ENCODE assay signal across 9 mouse cellular contexts in the genomic region with DNA sequence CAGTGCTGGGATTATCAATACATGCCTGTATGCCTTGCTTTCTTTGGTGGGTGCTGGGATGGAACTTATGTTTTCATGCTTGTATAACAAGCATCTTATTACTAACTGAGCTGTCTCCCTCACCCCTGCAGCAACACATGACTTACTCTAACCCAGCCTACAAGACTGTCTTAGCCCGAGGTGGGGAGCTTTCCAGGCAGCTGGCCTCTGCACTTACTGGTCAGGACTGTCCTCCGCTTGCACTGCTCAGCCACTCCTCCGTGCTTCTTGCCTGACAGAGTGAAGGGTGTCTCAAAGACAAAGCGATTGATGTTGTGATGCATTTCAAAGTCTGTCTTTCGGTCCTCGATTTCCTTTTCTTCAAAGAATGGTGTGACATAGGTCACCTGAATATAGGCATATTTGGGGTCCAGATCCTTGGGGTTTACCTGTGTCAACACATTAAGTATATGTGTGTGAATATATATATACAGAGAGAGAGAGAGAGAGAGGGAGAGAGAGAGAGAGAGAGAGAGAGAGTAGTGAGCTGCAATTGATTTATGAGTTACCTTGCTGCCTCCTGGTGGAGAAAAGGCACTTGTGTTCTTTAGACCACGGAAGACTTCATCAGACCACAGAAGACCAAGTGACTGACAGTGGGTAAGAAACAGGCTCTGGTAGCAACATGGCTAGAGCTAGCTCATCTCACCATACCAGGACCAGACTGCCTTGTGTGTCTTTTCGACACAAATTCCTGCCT. TPM values are rescaled to one million over a fixed set of nuclear protein-coding genes. Genes with fewer than 3 reads are reported as not detected.
DNase-seq lines count a peak whose midpoint lies in the region; ATAC-seq and TF ChIP-seq lines count a peak whose summit lies in the region.
"Had no signal": no experiment of that assay in that cellular context is flagged by ENCODE, and none has a peak within 500 bp of the region (broad histone marks: within the 10 kb centered on the region; RNA-seq: fewer than 3 reads in every experiment).

No protein-coding gene starts in this region.

- H3K4me1 ChIP-seq in hindbrain, postnatal 0 days (ENCODE audit: insufficient read depth, low read length): no peaks in the 10 kb centered on the region

- peak; percentile 61; the same call in 1 of the 2 replicates for ATAC-seq in hindbrain, postnatal 0 days

- H3K9ac ChIP-seq in hindbrain, postnatal 0 days (replicated peaks; ENCODE audit: low read length): no peak overlapping the region

- no peaks in the 10 kb centered on the region for H3K9me3 ChIP-seq in hindbrain, postnatal 0 days (ENCODE audit: low read length)

- no peaks in the 10 kb centered on the region for H3K36me3 ChIP-seq in hindbrain, postnatal 0 days (ENCODE audit: insufficient read depth, low read length)

- H3K27me3 ChIP-seq in hindbrain, postnatal 0 days (ENCODE audit: insufficient read depth, low read length): no peaks in the 10 kb centered on the region

- no peak overlapping the region for H3K4me2 ChIP-seq in hindbrain, postnatal 0 days (ENCODE audit: low read depth, low read length)

- WGBS in hindbrain, postnatal 0 days: 62% methylated on average over 8 of the region's 8 CpGs

- DNase-seq in gastrocnemius, adult 2 months: no peak
- no peak for DNase-seq in gastrocnemius, postnatal 10 days
- DNase-seq in right cerebral cortex, postnatal 4 days: peak; percentile 18
- no peak for DNase-seq in right cerebral cortex, postnatal 14 days
- DNase-seq in hindbrain, postnatal 0 days (ENCODE audit: low spot score): peak; percentile 70
- DNase-seq in telencephalon, adult 2 months (ENCODE audit: low read depth, low spot score): peak; percentile 55
- DNase-seq in layer of hippocampus, adult 8-10 months (ENCODE audit: low spot score in 2 of 2): no peak
- no peak for DNase-seq in adrenal gland, adult 18-20 months (ENCODE audit: low spot score in 2 of 2)

- peak; percentile 16; the same call in 1 of the 2 replicates for TF ChIP-seq CTCF in gastrocnemius, adult 2 months (IDR thresholded peaks at IDR 0.05)
- TF ChIP-seq CTCF in hindbrain, postnatal 0 days (IDR thresholded peaks at IDR 0.05; ENCODE audit: low read depth): peak; percentile 73

- intact Hi-C loops in gastrocnemius, adult 2 months (cut with DNase I): no loop called here

- no peak overlapping the region for H3K27ac ChIP-seq in gastrocnemius, adult 2 months
- H3K27ac ChIP-seq in hindbrain, postnatal 0 days: no peak overlapping the region

- H3K4me3 ChIP-seq in gastrocnemius, adult 2 months: no peak overlapping the region
- no peak overlapping the region for H3K4me3 ChIP-seq in hindbrain, postnatal 0 days (ENCODE audit: low read length)

RNA-seq across cellular contexts. Expression of a gene that starts 51.1 kb away (rescaled TPM):
- not detected for total RNA-seq in gastrocnemius, adult 2 months (2021)
- not detected for total RNA-seq in gastrocnemius, postnatal 10 days (2021)
- not detected in 2 replicates for total RNA-seq in hindbrain, postnatal 0 days (2014; rRNA removed)
- polyA plus RNA-seq in hindbrain, postnatal 0 days (2015; fragmentation: Nextera tagmentation; extraction: Ambion mirVana): not detected in 2 replicates
- not detected for total RNA-seq in layer of hippocampus, adult 8-10 months (2022)
- total RNA-seq in adrenal gland, adult 18-20 months (2021): not detected
- polyA plus RNA-seq: limb, embryonic 11.5 days had no signal

Comparison
In these comparisons a context has a peak if more than half of its experiments do, and no peak if none do; other contexts are left out.
1. DNase-seq: peak in right cerebral cortex, postnatal 4 days (single experiment), hindbrain, postnatal 0 days (single experiment) and telencephalon, adult 2 months (single experiment); none in gastrocnemius, adult 2 months (single experiment), gastrocnemius, postnatal 10 days (single experiment), right cerebral cortex, postnatal 14 days (single experiment), layer of hippocampus, adult 8-10 months (0 of 2) and adrenal gland, adult 18-20 months (0 of 2).